Mouse (Mus musculus) pancreas, adult 10 weeks (tissue): ENCODE measurements around the gene B430218F22Rik. TPM values are rescaled to one million over a fixed set of nuclear protein-coding genes. Genes with fewer than 3 reads are reported as not detected.

Experiments
- polyA plus RNA-seq: library from polyadenylated mRNA; stranded (reverse); fragments of 350-450 nt; fragmentation: Illumina TruSeq; extraction: RNeasy Lipid Tissue Mini Kit (QIAGEN cat#74804); gene quantifications from one replicate; pipeline ENCODE4 v1.2.3, GENCODE M21; 2015; ENCODE audit warnings: low read depth, low replicate concordance; ENCODE audit not compliant: insufficient read depth

Gene B430218F22Rik
- not detected for polyA plus RNA-seq

GRCm38 (mm10) chr13:118386511-118387447 is at the start of gene B430218F22Rik, which contains the start of gene Mrps30:
TSS of gene B430218F22Rik (plus strand) at chr13:118386630.
TSS of gene Mrps30 (minus strand) at chr13:118387252.

Other genes starting within 250 kb of the B430218F22Rik start
- 3.7 TPM for gene Mrps30, start 622 bp downstream of the B430218F22Rik start, polyA plus RNA-seq